Mouse (Mus musculus) small intestine, adult 2 months (tissue): ENCODE measurements around the gene Trpd52l3. TPM values are rescaled to one million over a fixed set of nuclear protein-coding genes. Genes with fewer than 3 reads are reported as not detected.
"Not testable (repeated sequence)": the region's sequence is repeated elsewhere in the genome, so short reads cannot be mapped to it uniquely, and the experiment has no call there.

Experiments
- H3K27ac ChIP-seq: fragments of 200-500 bp; 2 replicates; pipeline ENCODE4 v1.5.1; 2012; ENCODE audit warnings: low read depth, low read length, control low read depth, inconsistent platforms; ENCODE audit not compliant: insufficient read depth
- H3K27me3 ChIP-seq: fragments of 200-500 bp; 2 replicates; pipeline ENCODE4 v1.6.1; 2012; ENCODE audit warnings: mild to moderate bottlenecking, moderate library complexity, low read length, inconsistent platforms; ENCODE audit not compliant: control insufficient read depth, insufficient read depth
- H3K36me3 ChIP-seq: fragments of 200-500 bp; 2 replicates; pipeline ENCODE4 v1.6.1; 2012; ENCODE audit warnings: mild to moderate bottlenecking, low read length, control low read depth, inconsistent platforms; ENCODE audit not compliant: control insufficient read depth, insufficient read depth
- H3K4me1 ChIP-seq: fragments of 200-500 bp; 2 replicates; pipeline ENCODE4 v1.6.1; 2012; ENCODE audit warnings: low read length, inconsistent platforms, mixed read lengths; ENCODE audit not compliant: control insufficient read depth, insufficient read depth, insufficient read length
- H3K4me3 ChIP-seq: fragments of 200-500 bp; 2 replicates; pipeline ENCODE4 v1.5.1; 2012; ENCODE audit warnings: low read depth, mild to moderate bottlenecking, control low read depth, inconsistent platforms, low read length, moderate library complexity
- CTCF ChIP-seq: fragments of 200-500 bp; IDR thresholded peaks from 2 replicates; pipeline ENCODE4 v1.5.1; 2012; ENCODE audit warnings: low read depth, mild to moderate bottlenecking, control low read depth, inconsistent platforms, low read length, moderate library complexity, mixed read lengths; ENCODE audit not compliant: insufficient replicate concordance, insufficient read length; ENCODE audit errors: extremely low read depth
- POLR2A ChIP-seq: fragments of 200-500 bp; IDR thresholded peaks from 2 replicates; pipeline ENCODE4 v1.6.1; 2012; ENCODE audit warnings: low read depth, mild to moderate bottlenecking, control low read depth, inconsistent platforms, low read length, moderate library complexity
- WGBS: fragments of 180-500 bp; shearing (Covaris S2); methylation state at CpG from one replicate; pipeline ENCODE4 v1.1.7; 2018; 5-methylcytosine and 5-hydroxymethylcytosine counted together
- polyA plus RNA-seq: library from polyadenylated mRNA; depleted of rRNA; stranded (reverse); fragments of >200 nt; gene quantifications from 2 replicates; pipeline ENCODE4 v1.2.3, GENCODE M21; 2012

The Trpd52l3 gene
- polyA plus RNA-seq, 1 experiment: not detected

DNA sequence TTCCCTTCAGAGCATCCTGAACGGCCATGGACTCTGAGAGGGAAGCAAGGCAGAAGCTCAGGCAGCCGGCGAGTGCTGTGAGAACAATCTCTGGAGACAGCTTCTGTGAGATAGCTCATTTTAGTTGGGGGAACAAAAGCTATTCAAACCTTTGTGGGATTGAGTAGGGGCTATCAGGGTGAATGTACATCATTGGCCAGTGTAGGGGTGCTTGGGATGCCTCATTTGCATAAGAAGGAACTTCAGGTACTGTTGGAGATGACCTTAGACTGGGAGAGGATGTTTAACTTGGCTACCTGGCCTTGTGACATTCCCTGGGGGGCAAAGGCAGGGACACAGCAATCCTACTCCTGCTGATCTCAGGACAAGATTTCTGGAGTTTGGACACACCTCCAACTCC is 2.8 kb downstream of the Trpd52l3 start:
- Histone ChIP-seq H3K4me1 (0 out of 2 replicates have a peak, but pooled peaks cover 2% of the 10 kb centered on the region), H3K27ac (no peak overlapping the region), H3K27me3 (no peaks in the 10 kb centered on the region; the same call in 1 of the 2 replicates), H3K4me3 (no peak overlapping the region), H3K36me3 (no peaks in the 10 kb centered on the region)
- TF ChIP-seq CTCF (no peak), POLR2A (no peak)
- WGBS: 75% methylated on average over 3 of the region's 3 CpGs

DNA sequence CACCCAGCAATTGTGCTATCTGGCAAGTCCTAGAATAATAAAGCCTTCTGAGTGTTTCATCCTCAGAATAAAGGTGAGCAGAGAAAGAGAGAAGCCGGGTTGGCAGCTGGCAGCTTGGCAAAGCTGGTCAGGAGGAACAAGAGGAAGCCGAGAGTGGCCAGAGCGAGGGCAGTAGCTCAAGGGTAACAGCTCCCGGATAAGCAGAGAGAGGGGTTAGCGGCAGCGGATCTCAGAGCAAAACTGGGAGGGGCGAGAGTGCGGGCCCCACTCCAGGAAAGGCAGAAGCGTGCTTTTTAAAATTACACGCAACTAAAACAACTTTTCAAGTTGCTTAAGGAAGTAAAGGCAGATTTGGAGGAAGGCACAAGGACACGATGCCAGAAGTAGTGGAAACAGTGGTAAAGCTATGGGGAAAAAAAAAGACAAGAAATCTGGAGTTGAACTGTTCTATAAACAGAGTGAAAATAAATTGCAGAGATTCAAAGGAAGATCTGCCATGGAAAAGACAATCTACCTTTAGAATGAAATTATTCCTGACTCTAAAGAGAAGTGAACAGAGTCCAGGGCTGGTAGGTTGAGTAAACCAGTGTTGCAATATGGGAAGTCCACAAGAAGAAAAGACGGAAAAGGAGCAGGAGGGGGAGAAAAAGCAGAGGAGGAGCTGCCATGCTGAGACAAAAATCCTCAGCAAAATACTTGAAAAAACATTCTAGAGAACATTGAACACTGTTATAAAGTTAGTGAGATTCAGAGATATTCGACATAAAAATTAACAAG is 7.1 kb downstream of the Trpd52l3 start:
- WGBS: 49% methylated on average over 13 of the region's 13 CpGs
- H3K4me3 ChIP-seq: no peak overlapping the region
- H3K4me1 ChIP-seq: 0 out of 2 replicates have a peak, but pooled peaks cover 2% of the 10 kb centered on the region
- TF ChIP-seq CTCF (no peak), POLR2A (no peak)
- H3K27me3 ChIP-seq: no peaks in the 10 kb centered on the region; the same call in 1 of the 2 replicates
- H3K36me3 ChIP-seq: no peaks in the 10 kb centered on the region
- no peak overlapping the region for H3K27ac ChIP-seq

DNA sequence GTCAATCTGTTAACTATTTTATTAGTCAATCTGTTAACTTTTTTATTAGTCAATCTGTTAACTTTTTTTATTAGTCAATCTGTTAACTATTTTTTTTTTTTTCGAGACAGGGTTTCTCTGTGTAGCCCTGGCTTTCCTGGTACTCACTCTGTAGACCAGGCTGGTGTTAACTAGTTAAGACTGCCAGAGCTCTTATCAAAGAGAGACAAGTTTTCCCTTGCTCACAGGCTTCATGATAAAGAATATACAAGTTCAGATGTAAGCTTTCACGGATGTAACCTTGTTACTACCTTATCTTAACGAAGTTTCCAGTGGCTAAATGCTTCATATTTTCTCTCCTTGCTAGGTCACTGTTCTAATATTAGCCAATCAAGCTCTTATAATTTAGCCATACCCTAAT is 10.7 kb downstream of the Trpd52l3 start:
- H3K4me3 ChIP-seq: no peak overlapping the region
- H3K4me1 ChIP-seq: 0 out of 2 replicates have a peak, but pooled peaks cover 2% of the 10 kb centered on the region
- no peaks in the 10 kb centered on the region for H3K36me3 ChIP-seq
- no peaks in the 10 kb centered on the region; the same call in 1 of the 2 replicates for H3K27me3 ChIP-seq
- TF ChIP-seq CTCF (no peak), POLR2A (no peak)
- 69% methylated on average over 3 of the region's 3 CpGs for WGBS
- no peak overlapping the region for H3K27ac ChIP-seq

DNA sequence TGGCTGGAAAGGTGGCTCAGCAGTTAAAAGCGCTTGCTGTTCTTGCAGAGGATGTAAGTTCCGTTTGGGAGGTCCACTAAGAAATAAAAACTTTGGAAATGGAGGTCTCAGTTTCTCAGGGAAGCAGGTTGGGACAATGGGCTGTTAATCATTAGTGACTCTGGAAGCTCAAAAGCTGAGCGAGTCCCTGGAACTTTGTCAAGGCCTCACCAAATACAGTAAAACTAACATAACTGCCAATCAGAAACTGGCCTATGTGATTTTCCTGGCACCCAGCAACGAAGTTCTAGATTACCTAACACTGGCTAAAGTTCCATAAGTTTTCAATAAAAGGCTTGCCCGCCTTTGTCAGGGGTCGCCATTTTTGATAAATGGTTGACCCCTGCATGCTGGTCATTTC is 12.6 kb downstream of the Trpd52l3 start:
- no peak for TF ChIP-seq POLR2A
- TF ChIP-seq CTCF: no peak
- no peaks in the 10 kb centered on the region for H3K4me1 ChIP-seq
- WGBS: 36% methylated on average over 6 of the region's 6 CpGs
- no peaks in the 10 kb centered on the region for H3K27me3 ChIP-seq
- no peaks in the 10 kb centered on the region for H3K36me3 ChIP-seq
- no peak overlapping the region for H3K27ac ChIP-seq
- H3K4me3 ChIP-seq: no peak overlapping the region

DNA sequence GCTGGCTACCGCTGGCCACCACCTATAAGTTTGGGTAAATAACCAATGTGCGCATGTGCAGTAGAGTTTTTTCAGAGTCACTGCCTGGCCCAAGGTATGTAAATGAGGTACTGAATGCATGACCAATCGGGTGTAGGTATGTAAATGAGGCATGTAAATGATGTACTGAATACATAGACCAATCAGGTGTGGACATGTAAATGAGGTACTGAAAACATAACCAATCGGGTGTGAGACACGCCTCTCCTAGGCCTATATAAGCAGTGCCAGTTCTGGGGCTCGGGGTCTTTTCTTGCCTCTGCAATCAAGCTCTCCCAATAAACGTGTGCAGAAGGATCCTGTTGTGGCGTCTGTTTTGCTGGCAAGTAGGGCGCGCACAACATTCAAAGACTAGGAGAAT is 19.8 kb downstream of the Trpd52l3 start:
- H3K4me1 ChIP-seq, H3K4me3 ChIP-seq, H3K36me3 ChIP-seq, H3K27ac ChIP-seq, H3K27me3 ChIP-seq: not testable (repeated sequence)
- WGBS: 95% methylated on average over 10 of the region's 10 CpGs

DNA sequence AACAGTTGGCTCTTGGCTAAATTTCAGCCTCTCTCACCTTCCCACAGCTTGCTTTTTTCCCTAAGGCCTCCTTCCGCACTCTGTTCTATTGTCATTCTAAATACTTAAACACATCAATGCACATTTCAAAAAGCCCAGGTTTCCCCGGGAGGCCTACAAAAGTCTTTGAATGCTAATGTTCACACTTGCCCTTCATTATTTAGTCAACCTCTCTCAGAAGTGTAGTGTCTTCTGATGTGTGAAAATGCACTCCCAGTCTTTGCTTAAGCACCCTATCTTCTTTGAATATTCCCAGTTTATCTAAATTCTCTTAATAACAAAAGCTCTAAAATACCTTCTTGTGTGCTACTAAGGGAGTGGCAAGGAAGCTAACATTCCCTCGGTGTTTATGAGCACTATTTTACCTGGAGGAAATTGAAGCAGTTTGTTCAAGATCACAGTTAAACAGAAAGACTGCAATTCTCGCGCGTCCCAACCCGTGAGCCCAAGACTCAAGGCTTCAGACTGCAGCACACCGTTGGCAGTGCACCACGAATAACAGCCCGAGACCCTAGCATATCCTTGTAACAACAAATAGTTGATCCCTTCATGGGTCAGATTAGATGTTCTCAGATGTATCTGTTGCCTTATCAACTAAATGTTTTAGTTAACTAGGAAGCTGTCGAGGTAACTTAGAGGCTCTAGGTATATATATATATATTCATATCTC is 25.6 kb downstream of the Trpd52l3 start:
- 84% methylated on average over 11 of the region's 11 CpGs for WGBS
- Histone ChIP-seq H3K4me3 (no peak overlapping the region), H3K27ac (no peak overlapping the region), H3K4me1 (peaks cover 6% of the 10 kb centered on the region; the same call in 1 of the 2 replicates), H3K27me3 (no peaks in the 10 kb centered on the region), H3K36me3 (no peaks in the 10 kb centered on the region)
- TF ChIP-seq POLR2A (no peak), CTCF (no peak)

DNA sequence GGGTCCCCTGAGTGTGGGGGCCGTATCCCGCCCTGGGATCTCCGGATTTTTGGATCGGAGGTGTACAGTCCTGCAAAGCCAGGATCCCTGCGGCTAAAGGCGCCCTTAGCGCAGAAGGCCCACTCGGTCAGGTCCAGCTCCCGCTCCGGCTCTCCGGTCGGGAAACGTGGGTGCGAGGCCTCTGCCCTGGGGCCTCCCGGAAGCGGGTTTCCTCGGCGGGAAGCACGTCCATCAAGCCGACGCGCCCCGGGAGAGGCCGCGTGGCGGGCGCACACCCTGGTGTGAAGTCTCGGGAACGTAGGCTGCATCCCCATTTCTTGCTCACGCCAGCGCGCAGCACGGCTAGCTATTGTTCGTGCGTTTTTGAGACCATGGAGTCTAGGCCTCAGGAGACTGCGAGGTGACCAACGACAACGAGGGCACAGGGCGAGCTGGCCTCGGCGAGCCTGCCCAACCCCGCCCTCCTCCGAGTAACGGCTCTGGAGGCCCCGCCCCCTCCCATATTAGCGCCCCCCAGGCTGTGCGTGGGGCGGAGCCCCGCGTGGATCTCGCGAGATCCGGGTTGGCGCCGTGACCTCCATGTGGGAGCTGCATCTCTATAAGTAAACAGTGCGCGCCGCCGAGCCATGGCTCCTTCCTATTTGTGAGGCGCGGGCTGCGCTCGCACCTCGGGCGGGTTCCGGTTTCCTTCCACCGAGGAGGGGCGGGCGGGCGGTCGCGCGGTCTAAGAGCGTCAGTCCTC is 26.5 kb downstream of the Trpd52l3 start, which contains the start of gene Uhrf2:
Gene Uhrf2, plus strand, starts transcription at position 620 of the 742 bp plus-strand sequence.
- Histone ChIP-seq H3K4me1 (peaks cover 6% of the 10 kb centered on the region; the same call in 1 of the 2 replicates), H3K36me3 (no peaks in the 10 kb centered on the region), H3K27ac (peak within 1 kb of the TSS; percentile 39; the same call in 1 of the 2 replicates), H3K27me3 (no peaks in the 10 kb centered on the region), H3K4me3 (peak within 1 kb of the TSS; percentile 81)
- 6% methylated on average over 74 of the region's 74 CpGs for WGBS
- peak; percentile 78 for TF ChIP-seq POLR2A
- TF ChIP-seq CTCF: no peak
